Mouse (Mus musculus) hematopoietic multipotent progenitor cell, adult 10-12 weeks (in vitro differentiated cells): ENCODE data around the gene Ythdf1. TPM values are rescaled to one million over a fixed set of nuclear protein-coding genes. Genes with fewer than 3 reads are reported as not detected.

Experiments used
- polyA plus RNA-seq: library from polyadenylated mRNA; stranded (reverse); fragments of >175 nt; gene quantifications from 2 replicates; pipeline ENCODE4 v1.2.3, GENCODE M21; 2012; ENCODE audit warnings: low replicate concordance

Ythdf1 gene
- 41.1 and 51.6 TPM in 2 replicates for polyA plus RNA-seq

GRCm38 (mm10) chr2:180920810-180921400 lies at the start of gene Ythdf1:
TSS of gene Ythdf1 (minus strand) at chr2:180920949.

DNA sequence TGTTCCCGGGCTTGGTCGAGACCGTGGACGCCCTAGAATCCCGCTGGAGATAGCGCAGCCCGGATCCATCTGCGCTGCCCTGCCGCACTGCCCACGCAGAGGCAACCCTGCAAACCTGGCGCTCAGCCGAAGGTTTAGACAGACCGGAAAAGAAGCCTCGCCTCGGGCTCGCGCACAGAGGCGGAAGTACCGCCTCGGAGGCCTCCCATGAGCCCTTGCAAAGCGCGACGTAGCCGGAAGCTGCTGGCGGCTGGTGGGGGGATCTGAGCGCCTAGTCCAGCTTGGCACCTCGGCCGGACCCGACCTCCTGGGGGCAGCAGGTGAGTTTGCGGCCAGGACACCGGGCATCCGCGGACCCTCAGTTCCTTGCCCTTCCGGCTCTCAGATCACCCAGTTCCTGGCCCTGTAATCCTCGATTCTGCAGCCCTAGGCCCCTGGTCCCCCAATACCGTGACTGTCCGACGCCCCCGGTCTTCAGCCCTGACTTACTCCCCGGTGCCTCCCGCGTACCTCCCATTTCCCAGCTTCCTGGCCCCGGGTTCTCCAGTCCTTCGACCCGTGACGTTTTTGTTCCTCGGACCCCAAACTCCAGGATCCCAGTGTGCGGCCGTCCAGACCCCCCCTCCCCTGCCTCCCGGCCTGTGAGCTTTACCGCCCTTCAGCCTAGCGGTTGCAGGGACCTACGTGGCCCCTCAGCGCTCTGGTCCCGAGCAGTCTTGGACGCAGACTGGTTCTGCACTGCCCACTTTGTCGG lies 46.4 kb upstream of the Ythdf1 start, which contains the start of gene Arfgap1:
Gene Arfgap1, plus strand, starts transcription at position 216 of the 754 bp plus-strand sequence.

DNA sequence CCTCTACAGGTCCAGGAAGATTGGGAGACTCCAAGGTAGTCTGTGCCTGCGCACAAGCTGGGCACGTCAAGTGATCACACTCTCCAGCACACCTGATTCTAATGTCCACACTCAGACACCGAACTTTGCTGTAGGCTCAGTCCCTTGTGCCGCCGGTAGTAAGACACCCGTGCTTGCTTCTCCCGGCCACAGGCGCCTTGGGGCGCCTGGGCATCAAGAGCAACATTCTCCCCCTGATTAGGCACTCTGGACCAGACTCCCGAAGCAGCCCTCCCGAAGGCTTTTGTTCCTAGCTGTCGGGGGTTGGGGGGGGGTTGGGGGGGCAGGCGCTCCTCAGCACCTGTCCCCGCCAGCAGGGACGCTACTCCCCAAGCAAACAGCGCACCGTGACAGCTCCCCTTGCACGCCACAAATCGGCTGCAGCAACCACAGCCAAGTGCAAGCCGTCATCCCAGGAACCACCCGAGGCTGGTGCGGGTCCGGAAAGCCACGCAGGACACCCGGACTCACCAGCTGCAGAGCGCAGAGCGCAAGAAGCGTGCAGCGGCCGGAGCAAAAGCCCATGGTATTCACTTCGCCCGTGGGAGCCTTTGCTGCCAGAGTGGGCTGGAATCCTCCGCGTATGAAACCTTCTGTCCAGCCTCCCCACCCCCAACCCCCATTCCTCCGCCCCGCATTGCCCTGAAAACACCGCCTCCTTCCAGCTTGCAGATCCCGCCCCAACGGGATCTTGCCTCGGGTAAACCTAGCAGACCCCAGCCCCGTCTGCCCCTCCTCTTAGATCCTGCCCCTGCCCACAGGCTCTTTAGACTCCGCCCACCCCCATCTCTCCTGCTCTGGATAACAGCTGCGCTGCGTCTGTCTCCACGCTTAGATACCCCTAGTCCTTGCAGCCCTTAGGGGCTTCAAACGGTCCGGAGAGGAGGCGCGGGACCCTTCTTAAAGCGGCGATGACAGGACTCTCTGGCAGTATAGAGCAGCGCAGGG lies 33.6 kb upstream of the Ythdf1 start, which contains the start of gene Nkain4:
Gene Nkain4, minus strand, starts transcription at position 639 of the 987 bp plus-strand sequence.

GRCm38 (mm10) chr2:180928723-180929122 lies 8.0 kb upstream of the Ythdf1 start, which contains the start of gene Birc7:
TSS of gene Birc7 (plus strand) at chr2:180929023.

Other genes with a start within 250 kb of the Ythdf1 start
- gene Dido1, start 210.9 kb downstream of the Ythdf1 start, polyA plus RNA-seq = 27.0 and 28.0 TPM in 2 replicates
- gene Gid8, start 210.8 kb downstream of the Ythdf1 start, polyA plus RNA-seq = 19.2 and 20.5 TPM in 2 replicates
- 30.4 and 35.4 TPM in 2 replicates for gene Slc17a9, start 195.7 kb downstream of the Ythdf1 start, polyA plus RNA-seq
- gene Bhlhe23, start 144.0 kb downstream of the Ythdf1 start, polyA plus RNA-seq = not detected in 2 replicates
- gene Birc7, start 8.1 kb upstream of the Ythdf1 start, polyA plus RNA-seq = not detected in 2 replicates
- not detected in 2 replicates for gene Nkain4, start 33.8 kb upstream of the Ythdf1 start, polyA plus RNA-seq
- 23.5 and 47.7 TPM in 2 replicates for gene Arfgap1, start 46.3 kb upstream of the Ythdf1 start, polyA plus RNA-seq
- 7.5 and 24.6 TPM in 2 replicates for gene Col20a1, start 65.6 kb upstream of the Ythdf1 start, polyA plus RNA-seq
- not detected in 2 replicates for gene Chrna4, start 122.6 kb upstream of the Ythdf1 start, polyA plus RNA-seq
- not detected in 2 replicates for gene Kcnq2, start 214.4 kb upstream of the Ythdf1 start, polyA plus RNA-seq
- not detected in 2 replicates for gene Eef1a2, start 236.1 kb upstream of the Ythdf1 start, polyA plus RNA-seq